Mouse (Mus musculus): Measurements from ENCODE around the gene Hs3st4. TPM values are rescaled to one million over a fixed set of nuclear protein-coding genes. Genes with fewer than 3 reads are reported as not detected.

The Hs3st4 gene
- total RNA-seq (2014; rRNA removed) (31.8 and 35.5 TPM in 2 replicates), polyA plus RNA-seq (2015; fragmentation: Nextera tagmentation; extraction: Ambion mirVana) (9.7 and 17.3 TPM in 2 replicates)

GRCm38 (mm10) chr7:123982461-123983038 is at the start of gene Hs3st4:
Gene Hs3st4 (plus strand): TSS chr7:123982869.
- H3K9me3 ChIP-seq (ENCODE audit: low read length), result no peaks in the 10 kb centered on the region
- no peaks in the 10 kb centered on the region for H3K36me3 ChIP-seq (ENCODE audit: insufficient read depth)
- 9% methylated on average over 44 of the region's 74 CpGs for WGBS
- no peak for TF ChIP-seq CTCF (IDR thresholded peaks at IDR 0.05; ENCODE audit: low read depth)
- ATAC-seq, result peak; percentile 69
- peak within 1 kb of the TSS; percentile 57 for H3K9ac ChIP-seq
- peaks cover 26% of the 10 kb centered on the region for H3K27me3 ChIP-seq (ENCODE audit: insufficient read depth, low read length)
- no peaks in the 10 kb centered on the region for H3K4me1 ChIP-seq (ENCODE audit: insufficient read depth)
- H3K4me2 ChIP-seq (ENCODE audit: low read depth), result peak within 1 kb of the TSS; percentile 90
- peak within 1 kb of the TSS; percentile 57 for H3K27ac ChIP-seq (ENCODE audit: low read depth, low read length)
- peak; percentile 59 for DNase-seq
- peak within 1 kb of the TSS; percentile 69 for H3K4me3 ChIP-seq (ENCODE audit: low read depth, low read length)

GRCm38 (mm10) chr7:123946836-123947235 is 35.8 kb upstream of the Hs3st4 start:
- H3K27me3 ChIP-seq (ENCODE audit: insufficient read depth, low read length), result no peaks in the 10 kb centered on the region
- ATAC-seq, result no peak
- H3K9me3 ChIP-seq (ENCODE audit: low read length), result 0 out of 2 replicates have a peak, but pooled peaks cover 3% of the 10 kb centered on the region
- TF ChIP-seq CTCF (IDR thresholded peaks at IDR 0.05; ENCODE audit: low read depth), result no peak
- H3K9ac ChIP-seq, result no peak overlapping the region
- no peak overlapping the region for H3K4me3 ChIP-seq (ENCODE audit: low read depth, low read length)
- H3K4me2 ChIP-seq (ENCODE audit: low read depth), result no peak overlapping the region
- DNase-seq, result peak; percentile 27
- no peaks in the 10 kb centered on the region for H3K4me1 ChIP-seq (ENCODE audit: insufficient read depth)
- no peak overlapping the region for H3K27ac ChIP-seq (ENCODE audit: low read depth, low read length)
- no peaks in the 10 kb centered on the region for H3K36me3 ChIP-seq (ENCODE audit: insufficient read depth)
- WGBS, result 74% methylated on average over 3 of the region's 3 CpGs

- Histone ChIP-seq H3K4me1 (ENCODE audit: insufficient read depth) (no peaks in the 10 kb centered on the region), H3K27ac (ENCODE audit: low read depth, low read length) (no peak overlapping the region), H3K4me3 (ENCODE audit: low read depth, low read length) (no peak overlapping the region), H3K27me3 (ENCODE audit: insufficient read depth, low read length) (no peaks in the 10 kb centered on the region), H3K4me2 (ENCODE audit: low read depth) (no peak overlapping the region), H3K9ac (no peak overlapping the region), H3K9me3 (ENCODE audit: low read length) (no peaks in the 10 kb centered on the region), H3K36me3 (ENCODE audit: insufficient read depth) (no peaks in the 10 kb centered on the region)
- no peak for TF ChIP-seq CTCF (IDR thresholded peaks at IDR 0.05; ENCODE audit: low read depth)
- DNase-seq (no peak), ATAC-seq (no peak)
- WGBS, result 81% methylated on average over 5 of the region's 5 CpGs
Measured at GRCm38 (mm10) chr7:123963021-123963420, 19.6 kb upstream of the Hs3st4 start.

GRCm38 (mm10) chr7:123964559-123965142 is 18.0 kb upstream of the Hs3st4 start:
- peak; percentile 72 for TF ChIP-seq CTCF (IDR thresholded peaks at IDR 0.05; ENCODE audit: low read depth)
- H3K9me3 ChIP-seq (ENCODE audit: low read length), result no peaks in the 10 kb centered on the region
- H3K4me1 ChIP-seq (ENCODE audit: insufficient read depth), result no peaks in the 10 kb centered on the region
- 64% methylated on average over 10 of the region's 10 CpGs for WGBS
- no peak overlapping the region for H3K4me3 ChIP-seq (ENCODE audit: low read depth, low read length)
- no peak for ATAC-seq
- H3K27ac ChIP-seq (ENCODE audit: low read depth, low read length), result no peak overlapping the region
- no peaks in the 10 kb centered on the region for H3K27me3 ChIP-seq (ENCODE audit: insufficient read depth, low read length)
- no peak overlapping the region for H3K4me2 ChIP-seq (ENCODE audit: low read depth)
- DNase-seq, result peak; percentile 26
- no peak overlapping the region for H3K9ac ChIP-seq
- H3K36me3 ChIP-seq (ENCODE audit: insufficient read depth), result no peaks in the 10 kb centered on the region

- no peaks in the 10 kb centered on the region for H3K9me3 ChIP-seq (ENCODE audit: low read length)
- H3K9ac ChIP-seq, result no peak overlapping the region
- no peak overlapping the region for H3K4me2 ChIP-seq (ENCODE audit: low read depth)
- 72% methylated on average over 7 of the region's 7 CpGs for WGBS
- H3K36me3 ChIP-seq (ENCODE audit: insufficient read depth), result no peaks in the 10 kb centered on the region
- H3K4me1 ChIP-seq (ENCODE audit: insufficient read depth), result no peaks in the 10 kb centered on the region
- no peak for ATAC-seq
- no peak for TF ChIP-seq CTCF (IDR thresholded peaks at IDR 0.05; ENCODE audit: low read depth)
- no peak overlapping the region for H3K27ac ChIP-seq (ENCODE audit: low read depth, low read length)
- DNase-seq, result no peak
- no peak overlapping the region for H3K4me3 ChIP-seq (ENCODE audit: low read depth, low read length)
- no peaks in the 10 kb centered on the region for H3K27me3 ChIP-seq (ENCODE audit: insufficient read depth, low read length)
Measured at GRCm38 (mm10) chr7:123965515-123965914, 17.2 kb upstream of the Hs3st4 start.

GRCm38 (mm10) chr7:123975441-123975840 is 7.2 kb upstream of the Hs3st4 start:
- WGBS, result 40% methylated on average over 7 of the region's 7 CpGs
- TF ChIP-seq CTCF (IDR thresholded peaks at IDR 0.05; ENCODE audit: low read depth), result no peak
- DNase-seq, result no peak

GRCm38 (mm10) chr7:123981435-123981834 is 1.2 kb upstream of the Hs3st4 start:
- peak overlapping the region; percentile 69 for H3K4me3 ChIP-seq (ENCODE audit: low read depth, low read length)

More at GRCm38 (mm10) chr7:123975441-123975840, 7.2 kb upstream of the Hs3st4 start:
- no peaks in the 10 kb centered on the region for H3K4me1 ChIP-seq (ENCODE audit: insufficient read depth)
- no peaks in the 10 kb centered on the region for H3K9me3 ChIP-seq (ENCODE audit: low read length)
- ATAC-seq, result no peak
- no peaks in the 10 kb centered on the region for H3K27me3 ChIP-seq (ENCODE audit: insufficient read depth, low read length)
- H3K4me3 ChIP-seq (ENCODE audit: low read depth, low read length), result no peak overlapping the region
- no peaks in the 10 kb centered on the region for H3K36me3 ChIP-seq (ENCODE audit: insufficient read depth)
- no peak overlapping the region for H3K27ac ChIP-seq (ENCODE audit: low read depth, low read length)
- no peak overlapping the region for H3K4me2 ChIP-seq (ENCODE audit: low read depth)
- no peak overlapping the region for H3K9ac ChIP-seq

More at GRCm38 (mm10) chr7:123981435-123981834, 1.2 kb upstream of the Hs3st4 start:
- H3K27ac ChIP-seq (ENCODE audit: low read depth, low read length), result no peak overlapping the region
- no peaks in the 10 kb centered on the region for H3K9me3 ChIP-seq (ENCODE audit: low read length)
- peak overlapping the region; percentile 22; the same call in 1 of the 2 replicates for H3K9ac ChIP-seq
- WGBS, result 20% methylated on average over 7 of the region's 7 CpGs
- TF ChIP-seq CTCF (IDR thresholded peaks at IDR 0.05; ENCODE audit: low read depth), result no peak
- no peaks in the 10 kb centered on the region for H3K36me3 ChIP-seq (ENCODE audit: insufficient read depth)
- no peaks in the 10 kb centered on the region for H3K4me1 ChIP-seq (ENCODE audit: insufficient read depth)
- DNase-seq (no peak), ATAC-seq (no peak)
- peak overlapping the region; percentile 90 for H3K4me2 ChIP-seq (ENCODE audit: low read depth)
- H3K27me3 ChIP-seq (ENCODE audit: insufficient read depth, low read length), result peaks cover 19% of the 10 kb centered on the region
